Mouse (Mus musculus) brain, embryonic 14.5 days (tissue): ENCODE data around the gene Gipc1. TPM values are rescaled to one million over a fixed set of nuclear protein-coding genes. Genes with fewer than 3 reads are reported as not detected.

Experiments used
- DNase-seq: peaks from one replicate; pipeline ENCODE4 v3.0.0-alpha.2; 2011; ENCODE audit warnings: low read depth
- CTCF ChIP-seq: fragments of 200-500 bp; IDR thresholded peaks from 2 replicates; pipeline ENCODE4 v1.5.1; 2012; ENCODE audit warnings: inconsistent platforms, mild to moderate bottlenecking, moderate library complexity, borderline replicate concordance; ENCODE audit not compliant: insufficient read depth, insufficient read length; ENCODE audit errors: extremely low read depth
- POLR2A ChIP-seq: fragments of 200-500 bp; IDR thresholded peaks from 2 replicates; pipeline ENCODE4 v1.6.1; 2012; ENCODE audit warnings: mild to moderate bottlenecking, inconsistent platforms, borderline replicate concordance; ENCODE audit not compliant: poor library complexity, insufficient read depth, insufficient read length, severe bottlenecking; ENCODE audit errors: extremely low read depth
- polyA plus RNA-seq: library from polyadenylated mRNA; depleted of rRNA; stranded (reverse); fragments of >200 nt; gene quantifications from 2 replicates; pipeline ENCODE4 v1.2.3, GENCODE M21; 2012

The Gipc1 gene
- polyA plus RNA-seq, 1 experiment, result 91.4 TPM

DNA sequence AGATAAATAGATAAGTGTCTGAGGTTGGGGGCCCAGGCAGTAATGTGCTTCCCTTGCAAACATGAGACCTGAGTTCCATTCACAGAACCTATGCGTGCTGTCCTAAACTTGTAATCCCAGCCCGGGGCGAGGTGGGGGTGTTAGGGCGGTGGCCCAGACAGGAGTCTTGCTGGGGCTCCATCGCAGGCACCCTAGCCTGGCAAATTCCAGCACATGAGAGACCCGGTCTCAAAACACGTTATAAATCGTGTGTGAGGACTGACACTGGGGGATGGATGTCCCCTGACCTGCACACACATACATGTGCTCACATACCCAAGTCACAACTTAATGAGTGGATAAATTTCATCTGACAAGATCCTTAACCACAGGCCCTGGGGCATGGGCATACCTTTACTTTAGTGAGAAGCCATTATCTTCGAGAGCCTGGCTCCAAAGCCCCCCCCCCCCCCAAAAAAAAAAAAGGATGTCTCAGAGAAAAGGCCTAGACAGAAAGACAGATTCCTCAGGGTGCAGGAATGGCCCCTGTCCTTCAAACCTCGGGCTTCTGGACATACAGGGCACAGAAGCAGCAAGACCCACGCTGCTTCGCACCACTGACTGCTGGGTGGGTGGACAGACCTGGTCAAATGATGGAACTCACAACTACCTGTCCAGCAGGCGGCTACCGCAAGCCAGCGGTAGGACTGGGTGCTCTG lies 30.6 kb upstream of the Gipc1 start:
- DNase-seq, result no peak

GRCm38 (mm10) chr8:83622389-83622989 lies 30.0 kb upstream of the Gipc1 start:
- TF ChIP-seq POLR2A (no peak), CTCF (peak; percentile 94)
- peak; percentile 91 for DNase-seq

More for the DNA sequence above, 30.6 kb upstream of the Gipc1 start:
- TF ChIP-seq POLR2A, result no peak
- no peak for TF ChIP-seq CTCF

- no peak for TF ChIP-seq POLR2A
- no peak for TF ChIP-seq CTCF
- no peak for DNase-seq
These were observed 28.9 kb upstream of the Gipc1 start for GRCm38 (mm10) chr8:83623549-83623948.

GRCm38 (mm10) chr8:83624739-83625138 lies 27.7 kb upstream of the Gipc1 start:
- TF ChIP-seq POLR2A (no peak), CTCF (peak; percentile 72; the same call in 1 of the 2 replicates)
- DNase-seq, result peak; percentile 44

DNA sequence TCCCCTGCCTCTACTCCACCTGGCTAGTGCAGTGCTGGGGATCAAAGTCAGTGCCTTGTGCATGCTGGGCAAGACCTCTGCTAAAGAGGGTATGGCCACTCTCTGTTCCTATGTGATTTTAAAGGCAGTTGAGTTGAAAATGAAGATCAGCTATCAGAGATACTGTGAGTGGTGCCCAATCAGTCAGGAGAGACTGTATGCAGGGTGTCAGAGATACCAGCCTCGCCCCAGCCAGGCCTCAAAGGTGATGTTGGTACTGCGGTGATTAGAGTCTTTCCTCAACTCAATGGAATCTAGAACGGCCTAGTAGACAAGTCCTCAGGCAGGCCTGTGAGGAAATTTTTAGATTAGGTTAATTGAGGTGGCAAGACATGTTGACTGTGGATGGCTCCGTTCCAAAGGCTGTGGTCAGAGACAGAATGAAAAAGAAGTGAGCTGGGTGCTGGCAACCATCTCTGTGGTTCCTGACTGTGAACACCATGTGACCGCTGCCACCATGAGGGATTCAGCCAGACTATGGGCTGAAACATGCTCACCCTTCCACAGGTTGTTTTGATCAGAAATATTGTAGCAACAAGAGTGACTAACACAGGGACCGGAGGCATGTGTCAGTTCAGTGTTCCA lies 26.7 kb upstream of the Gipc1 start:
- no peak for DNase-seq
- TF ChIP-seq POLR2A (no peak), CTCF (no peak)

GRCm38 (mm10) chr8:83632083-83632707 lies 20.3 kb upstream of the Gipc1 start:
- TF ChIP-seq POLR2A, result no peak
- TF ChIP-seq CTCF, result no peak
- DNase-seq, result no peak

DNA sequence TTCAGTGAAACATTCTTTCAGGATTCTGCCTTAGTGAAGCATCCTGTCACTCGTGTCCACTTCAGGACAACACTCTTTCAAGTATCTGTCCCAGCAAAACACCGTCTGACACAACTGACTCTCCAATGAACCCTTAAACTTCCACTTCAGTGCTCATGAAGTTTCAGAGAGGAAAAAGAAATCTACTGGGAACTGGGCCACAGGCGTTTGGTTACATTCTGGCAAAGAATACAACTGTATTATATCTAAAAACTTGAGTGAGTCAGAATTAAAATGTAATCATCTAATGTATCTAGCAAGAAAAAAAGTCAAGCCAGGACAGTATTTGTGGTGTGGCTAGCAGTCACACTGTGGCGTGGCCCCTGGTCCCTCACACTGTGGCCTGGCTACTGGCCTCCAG lies 13.6 kb upstream of the Gipc1 start:
- TF ChIP-seq POLR2A (no peak), CTCF (no peak)
- no peak for DNase-seq

DNA sequence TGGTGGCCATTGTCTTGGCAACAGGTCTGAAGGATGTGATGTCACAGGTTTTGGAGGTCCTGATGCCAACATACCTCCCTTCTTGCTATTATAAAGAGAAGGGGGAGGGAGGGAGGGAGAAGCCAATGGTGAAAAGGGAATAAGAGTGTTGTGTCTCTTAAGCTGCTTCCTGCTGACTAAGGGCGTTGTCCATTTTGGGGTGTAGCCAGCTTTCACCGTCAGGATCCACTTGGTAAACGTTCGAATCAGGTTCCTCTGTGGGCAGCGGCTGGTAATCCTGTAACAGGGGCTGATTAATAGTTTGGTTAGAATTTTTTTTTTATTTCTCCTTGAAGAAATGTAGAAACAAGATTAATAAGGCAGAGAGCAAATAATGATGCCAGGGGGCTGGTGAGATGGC lies 12.8 kb upstream of the Gipc1 start:
- DNase-seq, result no peak
- no peak for TF ChIP-seq CTCF
- TF ChIP-seq POLR2A, result no peak

GRCm38 (mm10) chr8:83647511-83647910 lies 5.0 kb upstream of the Gipc1 start:
- TF ChIP-seq CTCF (no peak), POLR2A (no peak)
- DNase-seq, result no peak

GRCm38 (mm10) chr8:83648031-83648430 lies 4.4 kb upstream of the Gipc1 start:
- TF ChIP-seq CTCF, result no peak
- no peak for TF ChIP-seq POLR2A
- no peak for DNase-seq

DNA sequence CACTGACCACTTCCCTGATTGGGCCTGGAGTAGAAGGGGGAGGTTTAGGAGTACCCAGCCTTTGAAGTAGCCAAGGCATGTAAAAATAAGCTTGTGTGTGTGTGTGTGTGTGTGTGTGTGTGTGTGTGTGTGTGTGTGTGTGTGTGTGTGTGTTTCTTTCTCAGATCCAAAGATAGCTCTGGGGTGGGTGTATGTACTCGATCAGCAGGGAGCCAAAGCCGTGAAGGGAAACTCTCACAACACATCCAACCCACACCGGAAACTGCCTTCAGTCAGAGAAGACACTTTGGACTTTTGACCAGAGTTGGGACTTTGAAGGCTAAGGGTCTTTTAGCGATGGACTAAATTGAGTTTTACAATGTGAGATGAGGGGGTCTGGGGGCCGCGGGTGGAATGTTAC lies 2.8 kb upstream of the Gipc1 start:
- no peak for DNase-seq
- TF ChIP-seq POLR2A, result no peak
- TF ChIP-seq CTCF, result no peak
